Mouse (Mus musculus) kidney, adult 2 months (tissue): ENCODE data around the gene BC030867.

Source experiments
- CTCF ChIP-seq: fragments of 200-500 bp; conservative IDR thresholded peaks from 2 replicates; pipeline ENCODE4 v1.5.1; 2011; ENCODE audit warnings: low read depth, mild to moderate bottlenecking, control low read depth, low read length, moderate library complexity, mixed read lengths; ENCODE audit not compliant: insufficient read depth, insufficient read length
- POLR2A ChIP-seq: fragments of 200-500 bp; IDR thresholded peaks from one replicate; pipeline ENCODE4 v1.6.1; 2011; ENCODE audit warnings: low read depth, low read length, control low read depth

DNA sequence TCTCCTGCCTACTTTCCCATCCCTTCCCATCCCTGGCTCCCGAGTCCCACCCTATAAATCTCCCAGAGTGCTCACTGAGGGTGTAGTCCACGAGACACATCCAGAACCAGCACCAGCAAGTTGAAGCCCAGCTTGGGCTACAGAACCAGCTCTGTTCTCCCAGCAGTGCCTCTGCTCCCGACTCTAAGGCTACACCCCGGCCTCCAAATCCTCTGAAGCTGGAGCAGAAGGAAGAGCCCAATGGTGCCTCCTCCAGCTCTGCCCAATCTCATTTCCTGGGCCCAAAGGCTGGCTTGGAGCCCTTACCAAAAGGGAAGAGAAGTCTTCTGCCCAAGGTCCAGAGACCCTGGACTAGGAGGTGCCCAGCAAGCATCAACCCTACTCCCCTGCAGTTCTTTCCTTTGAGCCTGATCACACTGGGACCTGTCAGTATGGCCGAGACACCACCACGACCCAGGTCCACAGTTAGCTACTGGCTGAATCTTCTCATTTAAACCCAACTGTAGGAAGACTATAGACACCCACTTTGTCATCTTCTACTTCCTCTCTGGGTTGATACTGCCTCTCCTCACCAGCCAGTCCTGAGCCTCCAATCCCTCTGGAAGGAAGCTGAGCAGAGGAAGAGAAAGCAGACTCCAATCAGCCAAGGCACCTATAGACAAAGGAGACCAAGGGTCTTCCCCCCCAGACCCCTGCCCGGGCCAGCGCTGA, 27.3 kb upstream of the BC030867 start:
- TF ChIP-seq CTCF: no peak
- TF ChIP-seq POLR2A: no peak
